Mouse (Mus musculus) c-Kit-positive CD71-positive TER-119-negative erythroid progenitor cells, embryonic 14.5 days (primary cell): ENCODE measurements around the gene Atp8a2.
"Not testable (repeated sequence)": the region's sequence is repeated elsewhere in the genome, so short reads cannot be mapped to it uniquely, and the experiment has no call there.

Experiments
- DNase-seq: peaks from one replicate; pipeline ENCODE4 v3.0.0-alpha.2; 2013; ENCODE audit warnings: low read depth

The Atp8a2 gene

GRCm38 (mm10) chr14:59646826-59647697 is 549.9 kb downstream of the Atp8a2 start:
- no peak for DNase-seq

- no peak for DNase-seq
Observed at GRCm38 (mm10) chr14:59644896-59645295, 552.1 kb downstream of the Atp8a2 start.

GRCm38 (mm10) chr14:59644166-59644565 is 552.8 kb downstream of the Atp8a2 start:
- no peak for DNase-seq

- DNase-seq = no peak
Observed at GRCm38 (mm10) chr14:59643582-59643981, 553.4 kb downstream of the Atp8a2 start.

- no peak for DNase-seq
Observed at GRCm38 (mm10) chr14:59641856-59642255, 555.1 kb downstream of the Atp8a2 start.

GRCm38 (mm10) chr14:59638906-59639703 is 557.9 kb downstream of the Atp8a2 start:
- no peak for DNase-seq

GRCm38 (mm10) chr14:59633988-59634387 is 563.0 kb downstream of the Atp8a2 start:
- DNase-seq = no peak

- no peak for DNase-seq
Observed at GRCm38 (mm10) chr14:59633295-59633898, 563.6 kb downstream of the Atp8a2 start.

GRCm38 (mm10) chr14:59632067-59632466 is 564.9 kb downstream of the Atp8a2 start:
- no peak for DNase-seq

- DNase-seq = no peak
Observed at GRCm38 (mm10) chr14:59630096-59630495, 566.9 kb downstream of the Atp8a2 start.

- DNase-seq = no peak
Observed at GRCm38 (mm10) chr14:59629308-59629707, 567.7 kb downstream of the Atp8a2 start.

- no peak for DNase-seq
Observed at GRCm38 (mm10) chr14:59627823-59628222, 569.2 kb downstream of the Atp8a2 start.

GRCm38 (mm10) chr14:59627142-59627680 is 569.8 kb downstream of the Atp8a2 start:
- no peak for DNase-seq

GRCm38 (mm10) chr14:59626711-59627110 is 570.3 kb downstream of the Atp8a2 start:
- DNase-seq = no peak

- DNase-seq = no peak
Observed at GRCm38 (mm10) chr14:59625806-59626364, 571.1 kb downstream of the Atp8a2 start.

- no peak for DNase-seq
Observed at GRCm38 (mm10) chr14:59625158-59625805, 571.7 kb downstream of the Atp8a2 start, which contains the start of gene Shisa2. Gene Shisa2 (plus strand): TSS chr14:59625308.

- DNase-seq = no peak
Observed at GRCm38 (mm10) chr14:59624326-59624885, 572.6 kb downstream of the Atp8a2 start.

- no peak for DNase-seq
Observed at GRCm38 (mm10) chr14:59616802-59617201, 580.2 kb downstream of the Atp8a2 start.

GRCm38 (mm10) chr14:59614149-59614548 is 582.8 kb downstream of the Atp8a2 start:
- DNase-seq = not testable (repeated sequence)

GRCm38 (mm10) chr14:59612920-59613625 is 583.9 kb downstream of the Atp8a2 start:
- peak; percentile 34 for DNase-seq
